Mouse (Mus musculus): Measurements from ENCODE around the gene Orc1. TPM values are rescaled to one million over a fixed set of nuclear protein-coding genes. Genes with fewer than 3 reads are reported as not detected.

The Orc1 gene
- polyA plus RNA-seq, 1 experiment from 2014 or later: 18.0 TPM

GRCm38 (mm10) chr4:108637721-108638120 lies 58.5 kb downstream of the Orc1 start:
- WGBS (ENCODE audit: insufficient replicate concordance): 64% methylated on average over 3 of the region's 3 CpGs
- no peak overlapping the region for H3K4me2 ChIP-seq

GRCm38 (mm10) chr4:108638752-108639151 lies 59.5 kb downstream of the Orc1 start:
- H3K27ac ChIP-seq (replicated peaks): no peak overlapping the region
- H3K27me3 ChIP-seq: no peaks in the 10 kb centered on the region
- 26% methylated on average over 5 of the region's 5 CpGs for WGBS (ENCODE audit: insufficient replicate concordance)
- no peak overlapping the region for H3K4me2 ChIP-seq
- H3K9me3 ChIP-seq (replicated peaks): no peaks in the 10 kb centered on the region
- H3K9ac ChIP-seq: no peak overlapping the region
- peaks cover 22% of the 10 kb centered on the region for H3K4me1 ChIP-seq (replicated peaks)
- ATAC-seq (ENCODE audit: insufficient read depth): peak; percentile 51; the same call in 1 of the 2 replicates
- no peak overlapping the region for H3K4me3 ChIP-seq (replicated peaks)
- H3K36me3 ChIP-seq (replicated peaks): peaks cover 7% of the 10 kb centered on the region

More at GRCm38 (mm10) chr4:108637721-108638120, 58.5 kb downstream of the Orc1 start:
- Histone ChIP-seq H3K4me3 (replicated peaks) (no peak overlapping the region), H3K9ac (no peak overlapping the region), H3K27ac (replicated peaks) (no peak overlapping the region), H3K9me3 (replicated peaks) (no peaks in the 10 kb centered on the region), H3K36me3 (replicated peaks) (peaks cover 16% of the 10 kb centered on the region), H3K4me1 (replicated peaks) (peaks cover 22% of the 10 kb centered on the region), H3K27me3 (no peaks in the 10 kb centered on the region)
- no peak for ATAC-seq (ENCODE audit: insufficient read depth)

- no peaks in the 10 kb centered on the region for H3K27me3 ChIP-seq
- no peak overlapping the region for H3K9ac ChIP-seq
- no peak overlapping the region for H3K4me2 ChIP-seq
- H3K4me1 ChIP-seq (replicated peaks): no peaks in the 10 kb centered on the region
- H3K36me3 ChIP-seq (replicated peaks): no peaks in the 10 kb centered on the region
- no peak overlapping the region for H3K4me3 ChIP-seq (replicated peaks)
- H3K27ac ChIP-seq (replicated peaks): no peak overlapping the region
- 0 out of 2 replicates have a peak, but pooled peaks have one; percentile 40 for ATAC-seq (ENCODE audit: insufficient read depth)
- no peaks in the 10 kb centered on the region for H3K9me3 ChIP-seq (replicated peaks)
- WGBS (ENCODE audit: insufficient replicate concordance): 31% methylated on average over 2 of the region's 2 CpGs
Measured at GRCm38 (mm10) chr4:108664407-108664806, 85.2 kb downstream of the Orc1 start.

Other genes with a start within 250 kb of the Orc1 start
- gene Shisal2a, start 196.1 kb upstream of the Orc1 start, polyA plus RNA-seq (2015; fragmentation: Nextera tagmentation; extraction: Ambion mirVana): 0.26 and 0.35 TPM in 2 replicates
- 9.7 and 10.1 TPM in 2 replicates for gene Gpx7, start 172.5 kb upstream of the Orc1 start, polyA plus RNA-seq (2015; fragmentation: Nextera tagmentation; extraction: Ambion mirVana)
- gene Tut4, start 120.0 kb upstream of the Orc1 start, polyA plus RNA-seq (2015; fragmentation: Nextera tagmentation; extraction: Ambion mirVana): 16.4 and 17.6 TPM in 2 replicates
- gene Prpf38a, start 87 bp upstream of the Orc1 start, polyA plus RNA-seq (2015; fragmentation: Nextera tagmentation; extraction: Ambion mirVana): 36.2 and 39.4 TPM in 2 replicates
- 9.0 and 9.1 TPM in 2 replicates for gene Cc2d1b, start 40.5 kb downstream of the Orc1 start, polyA plus RNA-seq (2015; fragmentation: Nextera tagmentation; extraction: Ambion mirVana)
- gene 3110021N24Rik, start 140.2 kb downstream of the Orc1 start, polyA plus RNA-seq (2015; fragmentation: Nextera tagmentation; extraction: Ambion mirVana): 0.15 TPM in 1 of 2 replicates, not detected in the other
- gene Zfyve9, start 201.4 kb downstream of the Orc1 start, polyA plus RNA-seq (2015; fragmentation: Nextera tagmentation; extraction: Ambion mirVana): 0.45 and 0.56 TPM in 2 replicates

Data from liver, embryonic 15.5 days (tissue).